Mouse (Mus musculus): Measurements from ENCODE around the gene Capn7.

Gene Capn7

DNA sequence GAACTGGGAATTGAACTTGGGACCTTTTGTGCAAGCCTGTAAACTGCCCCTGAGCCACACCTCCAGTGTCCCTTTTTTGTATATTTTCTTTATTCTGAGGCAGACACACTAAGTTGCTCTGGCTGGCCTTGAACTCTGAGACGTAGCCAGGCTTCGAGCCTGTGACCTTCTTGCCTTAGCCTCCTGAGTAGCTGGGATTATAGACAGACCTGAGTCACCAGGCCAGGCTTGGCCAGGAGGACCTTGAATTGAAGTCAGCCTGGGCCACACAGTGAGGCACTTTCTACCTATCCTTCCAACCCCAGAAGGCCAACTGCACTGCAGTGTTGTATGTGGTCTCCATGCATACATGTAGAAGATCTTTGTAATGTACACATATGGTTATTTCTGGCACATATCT lies 60.0 kb downstream of the Capn7 start:
- DNase-seq (ENCODE audit: low spot score in 2 of 2): no peak

DNA sequence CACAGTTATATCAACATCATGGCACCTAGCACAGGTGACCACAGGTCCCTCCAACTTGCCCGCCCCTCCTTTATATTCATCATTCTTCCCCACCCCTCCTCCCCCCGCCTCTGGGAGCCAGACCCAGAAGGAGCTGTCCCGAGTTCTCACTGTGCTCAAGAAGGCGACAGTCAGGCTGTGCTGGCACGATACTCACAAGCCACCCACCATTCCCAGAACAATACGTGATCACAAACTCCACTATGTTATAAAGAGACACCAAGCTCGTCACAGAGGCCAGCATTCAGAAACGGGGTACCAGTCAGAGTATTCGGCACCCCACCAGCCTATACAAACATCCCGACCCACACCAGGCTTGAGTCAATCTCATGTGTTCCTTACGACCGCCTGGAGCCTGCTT lies 60.9 kb downstream of the Capn7 start:
- DNase-seq (ENCODE audit: low spot score in 2 of 2): no peak

DNA sequence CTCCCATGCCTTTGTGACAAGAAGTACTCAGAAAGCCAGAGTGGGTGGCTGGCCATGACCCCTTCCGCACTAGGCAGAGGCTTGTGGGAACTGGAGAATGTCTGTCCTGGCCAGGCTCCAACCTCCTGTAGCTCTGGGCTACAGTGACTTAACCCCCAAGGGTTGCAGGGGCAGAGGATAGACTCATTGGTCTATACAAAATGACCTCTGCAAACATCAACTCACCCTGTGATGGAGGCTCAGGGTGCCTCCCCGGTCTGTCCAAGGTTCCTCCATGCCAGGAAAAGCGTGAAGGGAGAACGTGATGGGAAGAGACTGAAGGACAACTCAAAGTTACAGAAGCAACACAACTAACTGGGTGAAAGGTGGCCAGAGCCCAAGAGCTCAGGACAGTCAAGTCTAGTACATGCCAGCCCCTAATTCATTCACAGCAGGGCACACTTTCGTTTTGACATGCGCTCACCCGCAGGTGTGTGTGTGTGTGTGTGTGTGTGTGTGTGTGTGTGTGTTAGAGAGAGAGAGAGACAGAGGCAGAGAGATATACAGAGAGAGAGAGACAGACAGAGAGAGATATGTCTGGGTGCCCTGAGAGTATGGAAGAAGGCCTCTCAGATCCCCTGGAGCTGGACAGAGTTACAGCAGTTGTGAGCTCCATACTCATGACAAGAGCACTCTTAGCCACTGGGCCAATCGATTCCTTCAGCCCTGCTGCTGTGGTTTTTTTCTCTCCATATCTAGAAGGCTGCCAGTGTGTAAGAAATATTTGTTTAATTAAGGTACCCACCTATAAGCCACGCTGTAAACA lies 61.6 kb downstream of the Capn7 start:
- DNase-seq (ENCODE audit: low spot score in 2 of 2): no peak

DNA sequence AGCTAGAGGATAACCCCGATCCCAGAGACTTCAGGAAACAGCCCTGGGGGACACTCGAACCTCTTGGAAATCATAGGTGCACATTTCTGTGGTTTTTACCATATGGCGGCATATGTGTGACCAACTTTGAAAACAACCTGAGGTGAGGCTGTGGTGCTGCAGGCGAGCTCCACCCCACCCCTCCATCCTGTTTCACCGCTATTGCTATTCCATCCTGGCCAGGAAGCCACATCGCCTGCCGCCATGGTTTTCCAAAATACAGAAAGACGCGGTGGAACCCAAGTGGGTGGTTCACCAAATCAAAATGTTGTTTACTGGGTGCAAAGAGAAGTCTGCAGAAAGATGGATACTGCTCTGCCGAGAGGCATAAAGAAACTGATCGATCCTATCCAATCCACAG lies 62.4 kb downstream of the Capn7 start:
- DNase-seq (ENCODE audit: low spot score in 2 of 2): no peak

DNA sequence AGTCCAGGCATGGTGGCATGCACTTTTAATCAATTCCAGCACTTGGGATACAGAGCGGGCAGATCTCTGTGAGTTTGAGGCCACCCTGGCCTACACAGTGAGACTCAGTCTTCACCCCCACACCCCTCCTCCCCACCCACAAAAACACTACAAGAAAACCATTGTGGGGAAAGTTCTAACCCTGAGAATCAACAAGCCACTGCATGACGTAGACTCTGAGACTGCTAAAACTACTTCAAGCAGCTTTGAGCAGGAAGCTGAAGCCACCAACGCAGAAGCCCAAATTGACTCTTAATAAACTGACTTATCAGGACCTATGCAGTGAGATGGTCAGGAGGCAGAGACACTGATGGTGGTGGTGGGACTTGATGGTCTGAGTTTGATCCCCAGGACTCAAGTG lies 62.8 kb downstream of the Capn7 start:
- DNase-seq (ENCODE audit: low spot score in 2 of 2): no peak

DNA sequence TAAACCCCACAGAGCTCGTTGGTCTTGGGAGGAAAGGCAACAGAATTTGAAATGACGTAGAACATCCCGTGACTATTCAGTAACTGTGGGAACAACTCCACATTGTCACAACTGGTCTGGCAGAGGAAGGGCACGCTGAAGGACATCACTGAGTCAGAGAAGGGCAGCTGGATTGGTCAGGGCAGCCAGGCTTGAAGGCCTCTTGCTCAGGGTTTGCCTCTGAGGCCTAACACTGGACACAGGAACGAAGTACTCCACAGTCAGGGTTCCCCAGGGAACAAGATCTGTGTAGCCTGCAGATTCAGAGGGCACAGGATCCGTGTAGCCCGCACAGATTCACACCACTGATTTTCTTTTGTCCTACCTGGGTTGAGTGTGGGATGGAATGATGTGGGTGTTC lies 63.8 kb downstream of the Capn7 start:
- DNase-seq (ENCODE audit: low spot score in 2 of 2): no peak

DNA sequence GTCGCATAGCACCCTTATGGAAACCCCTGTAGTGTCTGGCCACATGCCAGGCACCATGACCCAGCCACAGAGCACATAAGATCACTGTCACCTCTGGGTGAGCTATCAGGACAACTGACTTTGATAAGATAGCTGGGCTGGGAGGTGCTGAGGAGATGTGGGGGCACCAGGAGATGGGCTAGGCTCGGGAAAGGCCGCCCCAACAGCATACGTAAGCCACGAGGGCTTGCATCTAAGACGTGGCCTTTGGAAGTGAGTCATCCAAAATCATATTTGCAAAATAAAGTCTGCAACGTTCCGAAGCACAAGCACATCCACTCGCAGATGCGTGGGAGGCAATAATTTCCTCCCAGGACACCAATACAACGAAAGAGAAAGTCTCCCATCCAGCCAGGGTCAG lies 64.5 kb downstream of the Capn7 start:
- DNase-seq (ENCODE audit: low spot score in 2 of 2): no peak

DNA sequence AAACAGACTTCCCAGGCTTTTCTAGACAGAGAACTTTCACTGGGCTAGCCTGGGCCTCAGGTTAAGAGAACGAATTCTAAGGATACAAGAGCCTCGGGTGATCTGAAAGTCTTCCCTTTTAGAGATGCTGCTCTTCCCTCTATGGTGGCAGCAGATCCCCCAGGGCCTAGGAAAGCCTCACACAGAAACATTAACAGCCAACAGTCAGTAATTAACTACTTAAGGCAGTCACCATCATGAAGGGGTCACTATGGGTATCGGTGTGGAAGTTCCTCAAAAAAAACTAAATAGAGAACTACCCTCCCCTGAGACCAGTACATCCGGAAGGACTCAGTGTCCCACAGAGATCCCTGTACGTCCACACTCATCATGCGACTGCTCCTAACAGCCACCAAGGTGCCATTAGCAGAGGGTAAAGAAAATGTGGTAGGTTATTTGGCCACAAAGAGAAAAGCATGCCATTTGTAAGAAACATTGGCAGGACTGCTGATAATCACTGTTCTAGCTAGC lies 65.5 kb downstream of the Capn7 start:
- peak in 1 of 2 experiments; percentile 10 for DNase-seq (ENCODE audit: low spot score in 2 of 2)

DNA sequence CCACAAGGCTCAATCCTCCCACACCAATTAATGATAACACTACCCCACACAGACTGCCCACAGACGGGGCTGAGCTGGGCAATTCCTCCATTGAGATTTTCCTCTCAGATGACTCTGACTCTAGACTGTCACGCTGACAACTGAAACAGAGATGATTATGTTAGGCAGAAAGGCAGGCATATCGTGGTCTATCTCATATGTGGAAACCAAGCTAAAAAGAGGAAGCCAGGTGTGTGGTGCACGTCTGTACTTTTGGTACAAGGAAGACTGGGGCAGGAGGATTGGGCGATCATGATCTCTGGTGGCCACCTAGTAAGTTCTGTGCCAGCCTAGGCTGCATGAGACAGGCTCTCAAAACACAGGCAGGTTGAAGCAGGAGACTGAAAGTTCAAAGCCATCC lies 66.3 kb downstream of the Capn7 start:
- no peak for DNase-seq (ENCODE audit: low spot score in 2 of 2)

DNA sequence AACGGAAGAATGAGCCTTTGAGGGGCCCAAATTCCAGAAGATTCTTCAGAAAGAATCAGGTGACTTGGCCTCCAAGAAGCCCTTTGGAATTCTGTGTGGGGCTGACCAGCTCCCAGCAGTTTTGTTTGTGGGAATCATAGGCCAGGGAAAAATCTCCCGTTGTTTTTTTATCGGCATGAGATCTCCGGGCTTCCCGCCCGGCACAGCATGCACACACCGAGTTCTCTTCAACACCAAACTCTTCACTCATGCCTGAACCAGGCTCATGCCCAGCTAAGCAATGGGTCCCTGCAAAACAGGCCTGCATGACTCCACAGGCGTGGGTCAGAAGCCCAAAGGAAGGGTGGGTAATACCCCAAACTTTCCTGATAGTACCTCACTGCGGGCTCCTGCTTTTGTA lies 67.1 kb downstream of the Capn7 start:
- no peak for DNase-seq (ENCODE audit: low spot score in 2 of 2)

DNA sequence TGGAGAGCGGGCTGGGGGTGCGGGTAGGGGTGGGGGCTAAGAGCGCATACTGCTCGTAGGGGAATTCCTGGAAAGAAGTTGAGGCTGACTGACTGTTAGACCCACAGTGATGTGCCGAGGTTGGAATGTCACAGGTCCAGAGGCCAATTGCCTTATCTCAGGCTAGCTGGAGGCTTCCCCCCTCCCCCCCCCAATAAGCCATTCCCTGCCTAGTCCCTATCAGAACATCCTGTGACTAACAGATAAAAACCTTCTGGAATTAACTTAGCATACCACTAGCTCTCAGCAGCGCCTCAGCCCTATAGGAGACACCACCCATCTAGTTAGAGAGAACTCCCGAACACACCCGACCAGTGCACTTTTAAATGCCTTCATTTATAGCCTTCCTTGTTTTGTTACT lies 67.6 kb downstream of the Capn7 start:
- DNase-seq (ENCODE audit: low spot score in 2 of 2): no peak

DNA sequence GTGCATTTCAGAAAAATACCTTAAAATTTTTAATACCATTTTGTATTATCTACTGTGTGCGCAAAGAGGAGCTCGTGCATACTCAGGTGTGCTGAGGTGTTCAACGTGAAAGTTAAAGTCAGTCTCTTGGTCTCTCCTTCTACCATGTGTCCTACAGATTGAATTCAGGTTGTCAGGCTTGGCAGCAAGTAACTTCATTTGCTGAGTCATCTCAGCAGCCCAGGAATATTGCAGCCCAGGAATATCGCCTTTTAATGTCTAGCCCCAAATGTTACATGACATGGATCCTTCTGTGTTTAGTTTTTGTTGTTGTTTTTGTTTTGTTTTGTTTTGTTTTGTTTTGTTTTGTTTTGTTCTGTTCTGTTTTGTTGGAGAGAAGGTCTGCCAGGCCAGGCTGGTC lies 68.2 kb downstream of the Capn7 start:
- no peak for DNase-seq (ENCODE audit: low spot score in 2 of 2)

DNA sequence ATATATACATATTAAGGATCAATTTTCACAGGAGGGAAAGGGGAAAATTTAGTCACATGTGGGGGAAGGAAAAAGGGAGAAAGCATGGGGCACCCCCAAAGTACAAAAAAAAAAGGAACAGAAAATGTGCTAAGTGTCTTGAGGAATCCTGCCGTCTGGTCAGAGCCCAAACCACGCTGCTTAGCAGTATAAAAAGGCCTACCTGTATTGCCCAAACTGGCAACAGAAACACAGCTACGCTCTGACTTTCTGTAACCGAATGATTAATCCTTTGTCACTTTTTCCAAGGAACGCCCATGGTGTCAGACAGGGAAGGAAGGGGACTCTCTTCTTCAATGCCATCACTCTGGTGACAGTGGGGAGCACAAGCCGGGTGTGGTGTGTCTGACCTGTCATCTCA lies 69.2 kb downstream of the Capn7 start:
- no peak for DNase-seq (ENCODE audit: low spot score in 2 of 2)

DNA sequence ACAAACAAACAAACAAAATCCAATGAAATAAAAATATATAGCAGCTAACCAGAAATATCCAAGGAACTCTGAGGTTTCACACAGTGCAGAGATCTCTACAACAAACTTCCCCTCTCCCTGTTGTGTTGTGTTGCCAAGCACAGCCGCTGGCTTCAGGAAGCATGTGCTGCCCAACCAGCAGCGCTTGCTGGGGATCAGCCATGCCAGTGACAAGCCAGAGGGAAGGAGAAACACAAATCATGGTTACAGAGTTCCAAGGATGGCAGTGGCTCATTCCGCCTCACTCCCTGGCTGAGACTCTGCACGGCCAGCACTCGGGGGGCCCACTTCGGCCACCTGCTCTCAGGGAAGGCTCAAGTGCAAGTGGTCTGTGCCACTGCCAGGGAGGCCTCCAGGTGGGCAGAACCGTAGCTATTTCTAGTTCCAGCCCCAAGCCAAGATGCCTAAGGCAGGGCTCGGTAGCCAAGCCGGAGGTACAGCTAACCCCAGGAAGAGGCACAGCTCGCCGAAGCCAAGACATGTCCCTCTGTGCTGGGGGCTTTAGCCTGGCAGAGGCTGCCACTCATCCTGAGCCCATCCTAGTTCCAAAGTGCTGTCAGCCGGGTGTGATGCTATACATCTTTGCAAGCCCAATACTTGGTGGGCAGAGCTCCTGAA lies 69.8 kb downstream of the Capn7 start:
- no peak for DNase-seq (ENCODE audit: low spot score in 2 of 2)

DNA sequence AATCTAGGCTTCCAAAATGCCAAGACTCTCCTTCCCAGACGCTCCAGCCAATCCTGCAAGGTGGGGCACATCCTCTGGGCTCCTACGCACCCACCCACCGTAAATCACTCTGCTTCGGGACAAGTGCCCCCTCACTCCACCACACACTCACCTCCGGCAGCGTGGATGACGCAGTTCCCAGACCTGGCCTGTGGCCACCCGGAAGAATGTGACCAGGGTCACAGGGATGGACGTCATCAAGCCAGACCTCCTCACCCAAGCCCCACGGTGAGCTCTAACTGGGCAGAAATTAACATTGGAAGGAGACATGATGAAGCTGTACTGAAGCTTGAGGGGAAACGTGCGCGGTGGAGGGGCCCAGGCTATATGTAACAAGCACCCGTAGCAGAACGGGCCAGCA lies 70.8 kb downstream of the Capn7 start:
- DNase-seq (ENCODE audit: low spot score in 2 of 2): no peak

DNA sequence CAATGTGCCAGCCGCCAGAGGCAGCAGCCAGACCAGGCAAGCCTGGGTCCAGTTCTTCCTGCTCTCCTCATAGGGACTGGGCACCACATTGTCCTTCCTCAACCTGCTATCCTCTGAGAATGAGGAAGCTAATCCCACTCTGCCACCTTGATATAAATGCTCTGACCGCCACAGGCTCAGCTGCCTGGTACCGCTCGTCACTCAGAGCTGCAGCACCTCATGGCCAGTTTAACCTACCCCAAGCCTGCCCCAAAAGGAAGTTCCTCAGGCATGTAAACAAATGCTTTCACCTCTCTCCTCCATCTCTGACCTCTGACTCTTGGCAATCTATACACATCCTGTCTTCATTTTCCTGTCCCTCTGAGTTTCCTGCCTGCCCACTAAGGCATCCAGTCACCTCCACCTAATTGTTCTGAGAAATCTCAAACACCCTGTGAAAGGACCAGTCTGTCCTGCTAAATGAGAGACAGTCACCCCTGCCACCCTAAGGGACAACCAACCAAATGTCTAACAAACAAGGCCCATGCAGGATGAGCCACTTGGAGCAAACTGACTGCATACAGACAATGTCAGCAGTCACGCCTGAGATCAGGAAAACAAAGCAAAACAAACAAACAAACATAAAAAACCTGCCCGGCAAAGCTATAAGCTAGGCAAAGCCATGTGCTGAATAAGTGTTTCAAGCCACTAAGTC lies 71.6 kb downstream of the Capn7 start:
- no peak for DNase-seq (ENCODE audit: low spot score in 2 of 2)

DNA sequence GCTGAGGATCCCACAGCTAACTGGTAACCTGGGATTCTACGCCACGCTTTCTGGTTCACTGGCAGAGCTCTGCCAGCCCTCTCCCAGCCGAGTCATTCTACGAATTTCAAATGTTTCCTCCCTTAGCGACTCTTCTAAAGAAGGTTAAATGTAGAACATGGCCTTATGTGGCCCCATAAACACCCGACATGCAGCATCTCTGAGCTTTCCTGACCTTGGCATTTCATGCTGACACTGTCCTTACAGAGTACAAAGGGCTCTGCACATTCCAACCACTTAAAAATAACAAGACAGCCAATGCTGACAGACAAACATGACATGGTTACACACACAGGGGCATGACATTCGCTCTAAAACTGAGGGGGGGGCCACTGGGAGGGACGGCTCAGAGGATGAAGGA lies 72.2 kb downstream of the Capn7 start:
- DNase-seq (ENCODE audit: low spot score in 2 of 2): no peak

DNA sequence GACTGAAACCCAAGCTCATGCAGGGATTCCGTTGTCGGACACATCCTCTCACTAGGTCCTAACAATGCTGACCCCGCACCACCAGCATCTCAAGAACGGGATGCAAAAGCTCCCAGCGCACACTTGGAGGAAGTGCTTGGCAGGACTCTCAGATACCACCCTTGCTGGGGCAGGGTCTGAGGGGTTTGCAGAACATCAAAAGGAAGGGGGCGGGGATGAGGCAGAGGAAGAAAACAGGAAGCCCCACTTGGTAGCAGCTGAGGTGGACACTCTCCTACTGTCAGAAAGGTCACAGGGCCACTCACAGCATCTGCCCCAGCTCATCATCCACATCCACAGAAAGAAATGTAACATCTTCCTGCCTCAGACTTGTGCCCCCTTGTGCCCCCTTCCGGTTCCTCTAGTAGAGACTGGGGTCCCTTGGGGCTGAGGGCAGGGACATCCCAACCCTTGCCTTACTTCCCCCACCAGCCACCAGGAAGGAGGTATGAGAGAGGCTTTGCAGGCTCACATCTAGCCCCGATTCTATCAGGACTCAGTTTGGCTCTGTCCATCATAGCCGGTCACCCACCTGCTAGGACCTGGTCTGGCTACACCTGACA lies 73.8 kb downstream of the Capn7 start:
- DNase-seq (ENCODE audit: low spot score in 2 of 2): peak in 1 of 2 experiments; percentile 67

DNA sequence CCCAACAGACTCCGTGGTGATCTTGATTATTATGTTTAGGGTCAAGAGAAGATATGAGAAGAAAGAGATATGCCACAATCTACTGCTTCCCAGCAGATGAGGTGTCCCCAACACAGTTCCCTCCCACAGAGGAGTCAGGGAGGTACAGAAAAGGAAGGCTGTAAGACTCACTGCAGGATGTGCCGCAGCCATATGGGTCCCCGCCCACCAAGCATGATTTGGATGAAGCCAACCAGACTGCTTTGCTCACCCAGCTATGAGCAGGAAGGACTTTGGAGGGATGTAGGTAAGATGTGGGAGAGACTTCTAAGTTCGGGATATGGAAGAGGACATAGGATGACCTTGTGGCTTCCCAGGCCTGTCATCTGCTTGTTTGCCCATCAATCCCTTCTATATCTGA lies 74.3 kb downstream of the Capn7 start:
- DNase-seq (ENCODE audit: low spot score in 2 of 2): peak in 1 of 2 experiments; percentile 36

DNA sequence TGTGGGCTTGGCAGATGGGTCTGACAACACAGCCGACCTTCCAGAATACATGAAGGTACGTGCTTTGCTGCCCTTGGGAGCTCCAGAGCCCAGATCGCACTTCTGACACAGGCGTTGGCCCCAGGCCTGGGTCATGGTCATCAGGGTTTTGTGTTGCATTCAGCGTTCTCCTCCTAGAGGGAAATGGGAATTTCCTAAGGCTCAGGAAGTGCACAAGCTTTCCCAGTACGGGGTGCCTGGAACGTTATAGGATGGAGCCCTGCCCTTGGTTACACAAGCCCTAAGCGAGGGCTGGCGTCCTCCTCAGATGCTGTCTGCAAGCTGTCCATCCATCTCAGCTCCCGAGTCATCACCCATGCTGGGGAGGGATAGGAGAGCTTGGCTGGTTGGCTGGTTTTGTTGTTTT lies 76.2 kb downstream of the Capn7 start:
- DNase-seq (ENCODE audit: low spot score in 2 of 2): no peak

DNA sequence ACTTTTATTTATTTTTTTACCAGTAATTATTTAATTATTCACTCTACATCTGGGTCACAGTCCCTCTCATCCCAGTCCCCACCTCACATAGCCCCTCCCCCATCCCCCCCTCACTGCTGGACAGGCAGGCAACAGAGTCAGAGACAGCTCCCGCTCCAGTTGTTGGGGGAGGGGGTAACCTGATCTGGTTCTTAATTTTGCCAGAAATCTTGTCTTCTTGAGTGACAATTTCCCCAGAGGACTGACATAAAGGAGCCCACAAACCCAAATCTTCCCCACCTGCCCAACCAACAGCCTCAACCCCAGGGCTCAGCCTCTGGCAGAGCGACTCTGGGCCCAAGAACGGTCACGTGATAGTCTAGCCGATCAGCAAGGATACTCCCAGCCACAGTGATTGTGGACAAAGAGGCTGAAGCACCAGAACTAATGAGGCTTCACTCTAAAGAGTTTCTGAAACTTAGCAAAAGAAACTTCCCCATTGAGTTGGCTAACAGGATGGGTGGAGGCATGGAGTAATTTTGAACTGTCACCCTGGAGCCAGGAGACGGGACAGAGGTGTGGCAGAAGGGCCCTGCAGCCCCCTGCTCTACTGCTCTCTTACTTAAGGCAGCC lies 77.1 kb downstream of the Capn7 start:
- DNase-seq (ENCODE audit: low spot score in 2 of 2): peak in 1 of 2 experiments; percentile 31
